ENCODE assay signal across 11 mouse cellular contexts in genomic region chr7:25398610-25399009, GRCm38 (mm10). TPM values are rescaled to one million over a fixed set of nuclear protein-coding genes. Genes with fewer than 3 reads are reported as not detected.
DNase-seq lines count a peak whose midpoint lies in the region; ATAC-seq and TF ChIP-seq lines count a peak whose summit lies in the region.
"Had no signal": no experiment of that assay in that cellular context is flagged by ENCODE, and none has a peak within 500 bp of the region (broad histone marks: within the 10 kb centered on the region; RNA-seq: fewer than 3 reads in every experiment).

Gene Lipe, minus strand, starts transcription at chr7:25398710.

- no peaks in the 10 kb centered on the region for H3K36me3 ChIP-seq in forebrain, embryonic 16.5 days (ENCODE audit: control insufficient read depth, insufficient read depth)
- no peaks in the 10 kb centered on the region for H3K36me3 ChIP-seq in forebrain, postnatal 0 days (ENCODE audit: insufficient read depth)
- no peaks in the 10 kb centered on the region for H3K36me3 ChIP-seq in thymus, adult 2 months (ENCODE audit: control insufficient read depth, insufficient read depth, low read length)
- no peaks in the 10 kb centered on the region for H3K36me3 ChIP-seq in heart, postnatal 0 days (replicated peaks; ENCODE audit: control insufficient read depth, insufficient read depth, low read length)
- H3K36me3 ChIP-seq in stomach, postnatal 0 days (ENCODE audit: control insufficient read depth, insufficient read depth, low read length) = no peaks in the 10 kb centered on the region

- no peak within 1 kb of the TSS for H3K27ac ChIP-seq in forebrain, embryonic 16.5 days (ENCODE audit: low read length)
- H3K27ac ChIP-seq in forebrain, postnatal 0 days (ENCODE audit: low read depth, low read length) = no peak within 1 kb of the TSS
- no peak within 1 kb of the TSS for H3K27ac ChIP-seq in thymus, adult 2 months (ENCODE audit: control insufficient read depth, insufficient read depth, low read length)
- H3K27ac ChIP-seq in heart, postnatal 0 days (ENCODE audit: low read depth) = no peak within 1 kb of the TSS
- H3K27ac ChIP-seq in stomach, postnatal 0 days (replicated peaks) = no peak within 1 kb of the TSS

- no peak for TF ChIP-seq CTCF in forebrain, postnatal 0 days (IDR thresholded peaks at IDR 0.05; ENCODE audit: low read depth)
- no peak for TF ChIP-seq CTCF in thymus, adult 2 months (IDR thresholded peaks at IDR 0.05; ENCODE audit: borderline replicate concordance, control insufficient read depth, extremely low read depth, insufficient read depth, low read length, poor library complexity)
- no peak for TF ChIP-seq CTCF in heart, postnatal 0 days (IDR thresholded peaks at IDR 0.05; ENCODE audit: low read depth)
- no peak for TF ChIP-seq CTCF in stomach, postnatal 0 days (IDR thresholded peaks at IDR 0.05; ENCODE audit: low read depth)

- 89% methylated on average over 1 of the region's 1 CpGs for WGBS in forebrain, embryonic 16.5 days
- 97% methylated on average over 1 of the region's 1 CpGs for WGBS in forebrain, postnatal 0 days
- 100% methylated on average over 1 of the region's 1 CpGs for WGBS in thymus, adult 2 months
- 96% methylated on average over 1 of the region's 1 CpGs for WGBS in heart, postnatal 0 days
- 100% methylated on average over 1 of the region's 1 CpGs for WGBS in stomach, postnatal 0 days

- no peak within 1 kb of the TSS for H3K4me2 ChIP-seq in forebrain, embryonic 16.5 days (ENCODE audit: low read length)
- H3K4me2 ChIP-seq in forebrain, postnatal 0 days (ENCODE audit: low read depth) = no peak within 1 kb of the TSS
- no peak within 1 kb of the TSS for H3K4me2 ChIP-seq in heart, postnatal 0 days (ENCODE audit: low read depth, low read length)
- H3K4me2 ChIP-seq in stomach, postnatal 0 days (replicated peaks; ENCODE audit: low read depth) = no peak within 1 kb of the TSS
- H3K4me2 ChIP-seq: lung, embryonic 14.5 days had no signal

- H3K4me3 ChIP-seq in forebrain, embryonic 16.5 days (replicated peaks; ENCODE audit: low read length) = no peak within 1 kb of the TSS
- H3K4me3 ChIP-seq in forebrain, postnatal 0 days (ENCODE audit: low read depth, low read length) = no peak within 1 kb of the TSS
- no peak within 1 kb of the TSS for H3K4me3 ChIP-seq in thymus, adult 2 months (ENCODE audit: control insufficient read depth, insufficient read depth, low read length)
- no peak within 1 kb of the TSS for H3K4me3 ChIP-seq in heart, postnatal 0 days (ENCODE audit: low read depth, low read length)
- H3K4me3 ChIP-seq in stomach, postnatal 0 days (ENCODE audit: low read depth, low read length) = no peak within 1 kb of the TSS

- H3K9me3 ChIP-seq in forebrain, embryonic 16.5 days (ENCODE audit: control insufficient read depth, low read length) = no peaks in the 10 kb centered on the region
- H3K9me3 ChIP-seq in forebrain, postnatal 0 days (ENCODE audit: low read length) = no peaks in the 10 kb centered on the region
- no peaks in the 10 kb centered on the region for H3K9me3 ChIP-seq in heart, postnatal 0 days (replicated peaks; ENCODE audit: control insufficient read depth, low read length)
- H3K9me3 ChIP-seq in stomach, postnatal 0 days (ENCODE audit: control insufficient read depth, low read length) = no peaks in the 10 kb centered on the region

- no peak for ATAC-seq in forebrain, embryonic 16.5 days
- ATAC-seq in forebrain, postnatal 0 days = no peak
- ATAC-seq in heart, postnatal 0 days (ENCODE audit: insufficient read depth, low read depth) = no peak
- ATAC-seq in stomach, postnatal 0 days (ENCODE audit: low FRiP score, low TSS enrichment) = no peak

- no peak for TF ChIP-seq EP300 in heart, postnatal 0 days (IDR thresholded peaks at IDR 0.05; ENCODE audit: low read depth)
- TF ChIP-seq EP300 in stomach, postnatal 0 days (optimal IDR thresholded peaks at IDR 0.05) = no peak

- no peak within 1 kb of the TSS for H3K9ac ChIP-seq in forebrain, embryonic 16.5 days (replicated peaks; ENCODE audit: low read depth, low read length)
- no peak within 1 kb of the TSS for H3K9ac ChIP-seq in forebrain, postnatal 0 days
- no peak within 1 kb of the TSS for H3K9ac ChIP-seq in heart, postnatal 0 days (replicated peaks; ENCODE audit: low read depth, low read length)
- no peak within 1 kb of the TSS for H3K9ac ChIP-seq in stomach, postnatal 0 days (ENCODE audit: low read length)
- H3K9ac ChIP-seq: lung, embryonic 14.5 days had no signal

- H3K4me1 ChIP-seq in forebrain, embryonic 16.5 days (replicated peaks; ENCODE audit: control insufficient read depth, insufficient read depth, low read length) = peaks cover 19% of the 10 kb centered on the region
- H3K4me1 ChIP-seq in forebrain, postnatal 0 days (ENCODE audit: insufficient read depth) = peaks cover 13% of the 10 kb centered on the region
- H3K4me1 ChIP-seq in thymus, adult 2 months (replicated peaks; ENCODE audit: control insufficient read depth, insufficient read depth, low read length) = peaks cover 14% of the 10 kb centered on the region
- peaks cover 8% of the 10 kb centered on the region for H3K4me1 ChIP-seq in heart, postnatal 0 days (ENCODE audit: control insufficient read depth, insufficient read depth)
- peaks cover 3% of the 10 kb centered on the region for H3K4me1 ChIP-seq in stomach, postnatal 0 days (replicated peaks; ENCODE audit: control insufficient read depth, insufficient read depth)

- no peak for TF ChIP-seq POLR2A in thymus, adult 2 months (IDR thresholded peaks at IDR 0.05; ENCODE audit: control insufficient read depth, extremely low read depth, insufficient read depth, low read length, poor library complexity)

- DNase-seq in forebrain, postnatal 0 days = no peak
- no peak for DNase-seq in thymus, adult 2 months
- no peak for DNase-seq in thymus, postnatal 4 days
- DNase-seq in heart, postnatal 0 days (ENCODE audit: low spot score) = no peak
- no peak for DNase-seq in stomach, postnatal 0 days (ENCODE audit: low spot score)
- DNase-seq in ovary, adult 18-20 months (ENCODE audit: low spot score) = no peak
- no peak for DNase-seq in kidney, postnatal 14 days
- DNase-seq: kidney, adult 18-20 months; lung, embryonic 14.5 days had no signal

- H3K27me3 ChIP-seq in forebrain, embryonic 16.5 days (replicated peaks; ENCODE audit: control insufficient read depth, insufficient read depth, low read length) = no peaks in the 10 kb centered on the region
- H3K27me3 ChIP-seq in forebrain, postnatal 0 days (ENCODE audit: insufficient read depth, low read length) = no peaks in the 10 kb centered on the region
- no peaks in the 10 kb centered on the region for H3K27me3 ChIP-seq in thymus, adult 2 months (ENCODE audit: control insufficient read depth, insufficient read depth, low read length)
- no peaks in the 10 kb centered on the region for H3K27me3 ChIP-seq in heart, postnatal 0 days (ENCODE audit: control insufficient read depth, insufficient read depth, low read length)
- no peaks in the 10 kb centered on the region for H3K27me3 ChIP-seq in stomach, postnatal 0 days (ENCODE audit: control insufficient read depth, insufficient read depth, low read length)
- H3K27me3 ChIP-seq: CH12.LX had no signal

RNA-seq across cellular contexts. Expression of gene Lipe, which starts in this region (rescaled TPM):
- 17.7 and 18.5 TPM in 2 replicates for polyA plus RNA-seq in forebrain, embryonic 16.5 days (2015; fragmentation: Nextera tagmentation; extraction: Ambion mirVana)
- 8.8 and 14.8 TPM in 2 replicates for total RNA-seq in forebrain, postnatal 0 days (2014; rRNA removed)
- polyA plus RNA-seq in forebrain, postnatal 0 days (2015; fragmentation: Nextera tagmentation; extraction: Ambion mirVana) = 6.7 and 8.0 TPM in 2 replicates
- polyA plus RNA-seq in thymus, adult 2 months (2012; rRNA removed) = 75.3 and 91.6 TPM in 2 replicates
- total RNA-seq in heart, postnatal 0 days (2014; rRNA removed; ENCODE audit: low replicate concordance) = 23.5 and 31.1 TPM in 2 replicates
- polyA plus RNA-seq in heart, postnatal 0 days (2015; fragmentation: Nextera tagmentation; extraction: Ambion mirVana) = 19.3 and 21.5 TPM in 2 replicates
- 10.3 and 12.5 TPM in 2 replicates for polyA plus RNA-seq in stomach, postnatal 0 days (2015; fragmentation: Nextera tagmentation; extraction: Ambion mirVana)
